Mouse (Mus musculus) heart, embryonic 12.5 days (tissue): ENCODE data around the gene Hamp. TPM values are rescaled to one million over a fixed set of nuclear protein-coding genes. Genes with fewer than 3 reads are reported as not detected.
A peak's percentile ranks its signal among the peaks of the same experiment; 100 is the strongest.

ENCODE experiments used
- ATAC-seq: fragments of 200-750 bp; cut with Nextera tagmentation; 2 replicates; pipeline ENCODE4 v1.8.0; 2017; ENCODE audit warnings: moderate TSS enrichment, moderate library complexity; ENCODE audit not compliant: insufficient number of reproducible peaks, low FRiP score
- H3K27ac ChIP-seq: fragments of 300-500 bp; sonication (generic); 2 replicates; pipeline ENCODE4 v1.5.1; 2016; ENCODE audit warnings: mild to moderate bottlenecking, moderate library complexity; ENCODE audit not compliant: poor library complexity, severe bottlenecking
- H3K27me3 ChIP-seq: fragments of 300-500 bp; sonication (generic); replicated peaks from 2 replicates; pipeline ENCODE4 v1.6.1; 2016; ENCODE audit warnings: mild to moderate bottlenecking, moderate library complexity
- H3K36me3 ChIP-seq: fragments of 300-500 bp; sonication (generic); 2 replicates; pipeline ENCODE4 v1.6.1; 2016; ENCODE audit warnings: mild to moderate bottlenecking, moderate library complexity
- H3K4me1 ChIP-seq: fragments of 300-500 bp; sonication (generic); replicated peaks from 2 replicates; pipeline ENCODE4 v1.6.1; 2016; ENCODE audit warnings: mild to moderate bottlenecking
- H3K4me2 ChIP-seq: fragments of 300-500 bp; sonication (generic); 2 replicates; pipeline ENCODE4 v1.6.1; 2016; ENCODE audit warnings: mild to moderate bottlenecking, moderate library complexity
- H3K4me3 ChIP-seq: fragments of 300-500 bp; sonication (generic); 2 replicates; pipeline ENCODE4 v1.5.1; 2016; ENCODE audit warnings: mild to moderate bottlenecking
- H3K9ac ChIP-seq: fragments of 300-500 bp; sonication (generic); 2 replicates; pipeline ENCODE4 v1.6.1; 2016; ENCODE audit warnings: mild to moderate bottlenecking, moderate library complexity
- H3K9me3 ChIP-seq: fragments of 300-500 bp; sonication (generic); replicated peaks from 2 replicates; pipeline ENCODE4 v1.6.1; 2016; ENCODE audit warnings: mild to moderate bottlenecking, moderate library complexity
- WGBS: fragments of 180-500 bp; shearing (Covaris S2); methylation state at CpG from one replicate; pipeline ENCODE4 v1.1.7; 2016; 5-methylcytosine and 5-hydroxymethylcytosine counted together
- polyA plus RNA-seq: library from polyadenylated mRNA; unstranded; fragments of >200 nt; fragmentation: Nextera tagmentation; extraction: Ambion mirVana; gene quantifications from 2 replicates; pipeline ENCODE4 v1.2.1, GENCODE M21; 2016

The Hamp gene
- polyA plus RNA-seq: not detected in 2 replicates

DNA sequence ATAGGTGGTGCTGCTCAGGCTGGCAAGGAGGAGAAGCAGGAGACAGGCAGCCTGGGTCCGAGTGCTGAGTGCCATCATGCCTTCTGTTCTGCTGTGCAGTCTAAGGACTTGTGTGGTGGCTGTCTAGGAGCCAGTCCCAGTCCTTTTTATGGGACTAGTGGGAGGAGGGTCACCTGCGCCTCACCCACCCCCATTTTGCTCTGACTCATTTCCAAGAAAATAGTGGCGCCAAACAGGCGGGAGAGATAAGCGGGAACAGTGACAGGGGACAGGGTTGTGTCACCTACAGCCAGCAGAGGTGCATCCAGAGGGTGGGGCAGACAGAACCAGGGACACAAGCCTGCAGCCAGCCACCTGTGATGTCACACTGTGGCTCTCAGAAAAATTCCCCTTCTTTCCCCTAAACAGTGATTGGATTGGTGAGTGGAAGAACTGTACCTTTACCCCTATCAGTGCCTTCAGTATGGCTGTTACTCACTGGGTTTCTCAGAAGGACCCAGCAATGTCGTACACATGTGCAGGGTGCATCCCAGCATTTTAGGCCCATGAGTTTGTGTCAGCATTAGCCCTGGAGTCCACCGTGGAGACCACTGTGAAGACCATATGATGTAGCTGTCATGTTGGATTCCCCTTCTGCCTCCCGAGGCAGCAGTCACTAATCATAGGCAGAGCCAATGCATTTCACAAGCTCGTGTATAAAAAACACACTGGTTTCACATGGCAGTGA is at the start of gene Hamp:
Gene Hamp (minus strand): TSS at position 124 of the 727 bp plus-strand sequence.
- Histone ChIP-seq H3K27me3 (no peaks in the 10 kb centered on the region), H3K27ac (no peak within 1 kb of the TSS), H3K9ac (no peak within 1 kb of the TSS), H3K4me1 (0 out of 2 replicates have a peak, but pooled peaks cover 3% of the 10 kb centered on the region), H3K4me2 (no peak within 1 kb of the TSS), H3K9me3 (no peaks in the 10 kb centered on the region), H3K36me3 (peaks cover 25% of the 10 kb centered on the region), H3K4me3 (no peak within 1 kb of the TSS)
- WGBS: 57% methylated on average over 9 of the region's 9 CpGs
- peak; percentile 39; the same call in 1 of the 2 replicates for ATAC-seq

DNA sequence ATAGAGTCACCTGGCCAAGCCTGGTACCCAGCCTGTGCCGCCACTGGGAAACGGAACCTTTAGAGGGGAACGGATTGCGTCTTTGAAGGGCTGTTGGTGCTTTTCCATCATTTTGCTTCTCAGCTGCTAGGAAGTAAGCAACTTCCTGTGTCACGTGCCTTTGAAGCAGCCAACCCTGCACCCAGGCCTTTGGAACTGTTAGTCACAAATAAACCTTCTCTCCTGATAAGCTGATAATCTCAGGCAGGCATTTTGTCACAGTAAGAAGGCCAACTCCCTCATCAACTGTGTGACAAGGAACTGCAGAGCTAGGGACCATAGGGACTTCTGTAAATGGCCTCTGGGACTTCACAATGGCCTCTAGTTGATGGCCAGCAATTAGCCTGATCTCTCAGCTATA is 48.3 kb upstream of the Hamp start:
- ATAC-seq: no peak
- H3K27me3 ChIP-seq: no peaks in the 10 kb centered on the region
- 57% methylated on average over 5 of the region's 5 CpGs for WGBS
- H3K4me2 ChIP-seq: no peak overlapping the region
- no peak overlapping the region for H3K27ac ChIP-seq
- H3K9me3 ChIP-seq: peaks cover 16% of the 10 kb centered on the region
- no peaks in the 10 kb centered on the region for H3K36me3 ChIP-seq
- H3K4me3 ChIP-seq: no peak overlapping the region
- no peak overlapping the region for H3K9ac ChIP-seq
- peaks cover 4% of the 10 kb centered on the region; the same call in 1 of the 2 replicates for H3K4me1 ChIP-seq

DNA sequence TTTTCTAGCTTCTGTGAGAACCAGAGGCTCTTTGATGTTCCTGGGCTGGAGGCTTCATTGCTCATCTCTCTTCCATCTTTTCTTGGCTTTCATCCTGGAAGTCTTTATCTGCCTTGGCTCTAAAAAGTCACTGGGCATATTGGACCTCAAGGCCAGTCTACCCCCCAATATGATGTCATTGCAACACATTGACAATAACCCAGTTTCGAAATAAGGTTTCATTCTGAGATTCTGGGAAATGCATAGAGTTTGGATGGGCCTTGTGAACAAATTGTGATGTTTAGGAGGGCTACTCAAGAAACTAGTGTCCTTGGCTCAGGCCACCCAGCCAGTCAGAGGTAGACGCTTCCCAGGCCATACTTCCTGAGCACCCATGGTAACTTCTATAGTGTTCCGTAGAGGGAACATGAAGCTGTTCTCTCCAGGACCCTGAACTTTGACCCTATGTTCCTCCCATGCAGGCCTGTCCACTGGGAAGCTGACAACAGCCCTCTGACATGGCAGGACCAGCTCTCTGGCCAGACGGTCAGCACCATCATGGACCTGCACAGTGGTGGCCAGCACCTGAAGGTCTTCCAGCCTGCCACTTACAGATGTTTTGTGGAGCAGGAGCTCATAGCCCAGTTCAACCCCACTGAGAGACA is 44.8 kb upstream of the Hamp start:
- Histone ChIP-seq H3K27ac (no peak overlapping the region), H3K9ac (no peak overlapping the region), H3K4me3 (no peak overlapping the region), H3K4me1 (peaks cover 4% of the 10 kb centered on the region; the same call in 1 of the 2 replicates), H3K27me3 (no peaks in the 10 kb centered on the region), H3K9me3 (no peaks in the 10 kb centered on the region; the same call in 1 of the 2 replicates), H3K4me2 (no peak overlapping the region), H3K36me3 (no peaks in the 10 kb centered on the region)
- 75% methylated on average over 4 of the region's 4 CpGs for WGBS
- no peak for ATAC-seq

DNA sequence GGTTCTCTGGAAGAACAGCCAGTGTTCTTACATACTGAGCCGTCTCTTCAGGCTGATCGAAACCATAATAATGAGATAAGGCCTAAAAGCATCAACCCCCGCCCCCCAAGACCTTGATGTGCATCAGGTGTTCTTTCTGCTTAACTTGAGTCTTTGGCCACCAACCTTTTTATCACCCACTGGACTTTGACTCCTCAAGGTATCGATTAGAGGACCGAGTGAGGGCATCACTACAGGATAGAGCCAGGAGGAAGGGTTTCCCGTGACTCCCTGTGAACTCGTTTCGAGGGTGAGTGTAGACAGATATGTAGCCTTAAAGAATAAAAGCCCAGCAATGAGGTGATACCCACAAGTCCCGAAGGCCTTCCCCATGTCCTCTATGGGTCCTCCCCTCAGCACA is 41.5 kb upstream of the Hamp start:
- no peak overlapping the region for H3K9ac ChIP-seq
- H3K4me3 ChIP-seq: no peak overlapping the region
- H3K27ac ChIP-seq: no peak overlapping the region
- 77% methylated on average over 9 of the region's 9 CpGs for WGBS
- no peaks in the 10 kb centered on the region for H3K4me1 ChIP-seq
- no peak for ATAC-seq
- H3K4me2 ChIP-seq: no peak overlapping the region
- H3K36me3 ChIP-seq: no peaks in the 10 kb centered on the region
- H3K27me3 ChIP-seq: no peaks in the 10 kb centered on the region
- H3K9me3 ChIP-seq: no peaks in the 10 kb centered on the region; the same call in 1 of the 2 replicates

DNA sequence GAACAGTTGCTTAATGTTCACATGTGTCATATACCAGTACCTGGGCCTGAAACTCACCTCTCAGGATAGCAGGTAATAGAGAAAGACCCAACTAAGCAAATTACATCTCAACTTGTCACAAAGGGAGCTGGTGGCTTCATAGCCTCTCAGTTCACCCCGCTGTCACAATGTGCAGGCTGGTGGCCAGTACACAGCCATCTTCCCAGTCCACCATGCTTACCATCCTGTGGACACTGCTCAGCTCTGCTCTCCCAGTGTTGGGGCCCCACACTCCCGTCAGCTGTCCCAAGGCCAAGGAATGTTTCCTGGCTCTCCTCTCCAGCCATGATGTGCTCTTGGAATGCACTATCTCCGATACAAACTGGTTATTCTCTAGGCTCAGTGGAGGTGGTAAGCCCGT is 37.9 kb upstream of the Hamp start:
- Histone ChIP-seq H3K4me1 (no peaks in the 10 kb centered on the region), H3K4me3 (no peak overlapping the region), H3K9ac (no peak overlapping the region), H3K36me3 (no peaks in the 10 kb centered on the region), H3K27ac (no peak overlapping the region), H3K9me3 (no peaks in the 10 kb centered on the region; the same call in 1 of the 2 replicates), H3K27me3 (no peaks in the 10 kb centered on the region), H3K4me2 (no peak overlapping the region)
- ATAC-seq: no peak
- 77% methylated on average over 4 of the region's 4 CpGs for WGBS

DNA sequence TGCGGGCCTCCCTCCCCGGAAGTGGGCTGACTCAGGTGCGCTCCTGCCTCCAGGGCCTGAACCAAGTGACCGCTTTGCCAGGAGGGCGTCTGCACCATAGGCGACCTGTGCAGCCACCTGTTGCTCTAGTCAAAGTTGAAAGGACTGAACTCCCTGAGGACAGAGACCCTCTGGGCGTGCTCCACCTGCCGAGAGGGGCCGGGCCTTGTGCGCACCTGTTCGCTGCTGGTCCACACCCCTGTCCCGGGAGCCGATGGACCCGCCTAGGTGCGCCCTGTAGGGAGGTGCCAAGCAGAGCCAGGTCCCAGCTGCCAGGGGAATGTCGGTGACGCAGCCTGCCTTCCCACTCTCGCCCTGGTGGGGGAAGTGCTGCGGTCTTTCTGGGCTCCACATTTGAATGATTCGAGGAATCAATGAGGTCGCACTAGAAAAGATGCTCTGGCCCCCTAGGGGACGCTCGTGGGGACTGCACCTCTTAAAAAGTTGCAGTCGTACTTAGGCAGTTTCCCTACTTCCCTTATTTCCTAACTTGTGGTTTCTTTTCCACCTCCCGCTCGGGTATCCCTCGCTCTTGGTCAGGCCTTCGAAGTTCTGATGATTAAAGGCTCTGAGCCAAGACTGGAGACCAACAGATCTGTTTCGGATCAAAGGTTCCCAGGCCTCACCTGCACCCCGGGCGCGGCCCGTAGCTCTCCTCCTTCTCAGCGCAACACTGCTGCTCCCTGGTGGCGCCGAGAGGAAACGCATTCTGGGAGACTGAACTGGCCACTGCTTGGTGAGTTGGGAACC is 29.9 kb upstream of the Hamp start, which contains the start of gene Fam187b:
Gene Fam187b (plus strand): TSS at position 290 of the 789 bp plus-strand sequence.
- no peak within 1 kb of the TSS for H3K27ac ChIP-seq
- H3K9ac ChIP-seq: peak within 1 kb of the TSS; percentile 64
- ATAC-seq: peak; percentile 74

DNA sequence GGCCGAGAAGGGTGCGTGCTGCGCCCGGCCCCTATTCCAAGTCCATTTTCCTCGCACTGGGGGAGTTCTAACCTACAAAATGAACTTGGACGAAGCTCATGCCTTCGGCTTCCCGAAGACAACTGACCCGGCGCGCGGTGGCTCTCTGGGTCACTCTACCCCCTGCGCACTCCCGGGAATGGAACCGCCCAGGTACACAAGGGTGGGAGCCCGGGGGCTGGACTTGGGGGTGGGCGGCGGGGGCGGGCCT is 29.3 kb upstream of the Hamp start, which contains the start of gene Lsr:
Gene Lsr (minus strand): TSS at position 214 of the 250 bp plus-strand sequence.
- no peak for ATAC-seq
- peak within 1 kb of the TSS; percentile 79 for H3K4me2 ChIP-seq
- WGBS: 0% methylated on average over 19 of the region's 19 CpGs
- H3K36me3 ChIP-seq: no peaks in the 10 kb centered on the region
- peak within 1 kb of the TSS; percentile 50 for H3K4me3 ChIP-seq
- peaks cover 10% of the 10 kb centered on the region for H3K4me1 ChIP-seq
- peak within 1 kb of the TSS; percentile 64 for H3K9ac ChIP-seq
- H3K9me3 ChIP-seq: no peaks in the 10 kb centered on the region
- H3K27ac ChIP-seq: no peak within 1 kb of the TSS
- peaks cover 22% of the 10 kb centered on the region for H3K27me3 ChIP-seq

More for the DNA sequence above, 29.9 kb upstream of the Hamp start, which contains the start of gene Fam187b:
- WGBS: under 1% methylated on average over 37 of the region's 37 CpGs
- H3K9me3 ChIP-seq: no peaks in the 10 kb centered on the region
- peak within 1 kb of the TSS; percentile 79 for H3K4me2 ChIP-seq
- no peaks in the 10 kb centered on the region for H3K36me3 ChIP-seq
- peaks cover 10% of the 10 kb centered on the region for H3K4me1 ChIP-seq
- H3K4me3 ChIP-seq: peak within 1 kb of the TSS; percentile 50
- peaks cover 22% of the 10 kb centered on the region for H3K27me3 ChIP-seq

DNA sequence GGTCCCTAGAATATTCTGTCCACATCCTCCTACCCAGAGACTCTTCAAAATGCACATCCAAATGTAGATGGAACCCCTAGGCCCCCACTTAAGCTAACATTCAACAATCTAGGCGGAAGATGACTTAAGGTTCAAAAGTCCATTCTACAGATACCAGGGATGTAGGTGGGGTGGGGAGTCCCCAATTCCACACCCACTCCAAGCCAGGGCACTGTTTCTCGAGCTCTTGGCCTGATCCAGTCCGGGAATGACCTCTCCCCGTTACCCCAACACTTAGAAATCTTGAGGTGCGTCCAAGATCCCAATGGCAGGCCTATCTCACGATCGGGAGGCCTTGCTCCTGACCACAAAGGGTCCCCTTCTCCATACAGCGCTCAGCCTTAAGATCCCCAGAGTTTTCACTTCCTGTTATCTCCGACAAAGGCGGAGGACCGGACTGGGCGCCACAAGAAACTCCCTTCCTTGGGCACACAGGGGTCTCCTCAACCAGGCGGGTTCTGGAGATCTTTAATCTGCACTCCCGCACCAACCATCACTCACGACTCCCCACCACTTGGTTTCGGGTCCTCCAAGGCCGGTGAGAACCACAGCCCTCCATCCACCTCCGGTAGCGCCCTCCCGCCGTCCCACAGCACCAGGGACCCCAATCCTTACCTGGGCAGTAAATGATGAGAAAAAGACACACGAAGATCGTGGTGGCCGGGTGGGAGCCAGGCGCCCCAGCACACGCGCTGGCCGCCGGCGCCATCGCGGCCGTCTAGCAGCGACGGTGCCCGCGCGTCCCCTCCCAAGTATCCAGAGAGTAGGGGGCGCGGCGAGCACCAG is 28.8 kb upstream of the Hamp start:
- H3K27ac ChIP-seq: no peak overlapping the region
- peaks cover 10% of the 10 kb centered on the region for H3K4me1 ChIP-seq
- no peaks in the 10 kb centered on the region for H3K9me3 ChIP-seq
- peak overlapping the region; percentile 50 for H3K4me3 ChIP-seq
- H3K27me3 ChIP-seq: peaks cover 22% of the 10 kb centered on the region
- 5% methylated on average over 41 of the region's 41 CpGs for WGBS
- ATAC-seq: peak; percentile 9; the same call in 1 of the 2 replicates
- H3K9ac ChIP-seq: peak overlapping the region; percentile 64
- peak overlapping the region; percentile 79 for H3K4me2 ChIP-seq
- no peaks in the 10 kb centered on the region for H3K36me3 ChIP-seq

DNA sequence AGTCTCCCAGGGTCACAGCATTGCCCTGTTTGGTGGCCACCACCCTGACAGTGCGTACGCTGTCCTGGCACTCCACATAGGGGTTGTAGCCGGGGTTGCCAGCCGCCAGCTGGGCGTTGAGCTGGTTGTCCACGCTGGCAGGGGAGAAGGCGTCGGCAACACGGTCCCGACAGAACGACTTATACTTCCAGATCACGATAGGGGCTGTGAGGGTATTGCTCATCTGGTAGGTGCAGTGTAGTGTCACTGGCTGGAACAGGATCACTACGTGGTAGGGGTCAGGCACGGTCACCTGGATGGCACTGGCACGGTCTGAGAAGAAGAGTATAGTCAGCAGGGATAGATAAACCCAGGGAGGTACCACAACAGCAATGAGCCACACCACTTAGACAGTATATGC is 28.1 kb upstream of the Hamp start:
- Histone ChIP-seq H3K4me2 (no peak overlapping the region), H3K27ac (no peak overlapping the region), H3K27me3 (peaks cover 22% of the 10 kb centered on the region), H3K9me3 (no peaks in the 10 kb centered on the region), H3K4me3 (no peak overlapping the region; the same call in 1 of the 2 replicates), H3K9ac (no peak overlapping the region), H3K36me3 (no peaks in the 10 kb centered on the region), H3K4me1 (peaks cover 10% of the 10 kb centered on the region)
- 85% methylated on average over 15 of the region's 15 CpGs for WGBS
- ATAC-seq: no peak

DNA sequence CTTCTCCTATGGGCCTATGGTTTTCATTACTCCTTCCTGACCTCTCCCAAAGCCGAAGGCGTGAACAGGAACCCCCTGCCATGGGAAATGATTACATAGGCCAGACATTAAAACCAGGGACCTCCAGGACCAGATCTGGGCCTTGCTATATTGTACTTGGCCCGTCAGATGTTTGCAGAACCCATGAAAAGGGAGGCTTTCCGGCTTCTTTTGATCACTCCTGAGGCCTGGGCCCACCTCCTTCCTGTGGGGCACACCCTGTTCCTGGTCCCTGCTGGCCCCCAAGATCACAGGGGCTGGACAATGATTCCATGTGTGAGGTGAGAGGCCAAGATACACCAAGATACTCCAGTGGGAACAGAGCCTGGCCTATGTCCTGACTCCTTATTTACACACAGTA is 25.3 kb upstream of the Hamp start:
- H3K4me1 ChIP-seq: peaks cover 10% of the 10 kb centered on the region
- no peak overlapping the region for H3K9ac ChIP-seq
- no peak overlapping the region for H3K27ac ChIP-seq
- H3K9me3 ChIP-seq: no peaks in the 10 kb centered on the region
- peak; percentile 34 for ATAC-seq
- no peak overlapping the region for H3K4me3 ChIP-seq
- peaks cover 22% of the 10 kb centered on the region for H3K27me3 ChIP-seq
- no peak overlapping the region for H3K4me2 ChIP-seq
- H3K36me3 ChIP-seq: no peaks in the 10 kb centered on the region
- 71% methylated on average over 4 of the region's 4 CpGs for WGBS
